Mouse (Mus musculus): ENCODE measurements at regions not wholly inside any gene's neighbourhood (a gene's known extent, or its start where the extent isn't known, plus 50 kb on each side); places are given as distances from the start of the nearest gene placed in this dataset.
A peak's percentile ranks its signal among the peaks of the same experiment; 100 is the strongest.

GRCm38 (mm10) chrX:98051521-98052170, 96.9 kb upstream of the Ar start:
- peak; percentile 33 for DNase-seq (ENCODE audit: low spot score)

GRCm38 (mm10) chrX:98052811-98053210, 95.8 kb upstream of the Ar start:
- no peak for DNase-seq (ENCODE audit: low spot score)

All from adipocyte (in vitro differentiated cells).